Mouse (Mus musculus): Measurements from ENCODE around the gene Ranbp9. TPM values are rescaled to one million over a fixed set of nuclear protein-coding genes. Genes with fewer than 3 reads are reported as not detected.

The Ranbp9 gene
- 7.3 and 9.2 TPM in 2 replicates for polyA plus RNA-seq (2015; fragmentation: Nextera tagmentation; extraction: Ambion mirVana)

DNA sequence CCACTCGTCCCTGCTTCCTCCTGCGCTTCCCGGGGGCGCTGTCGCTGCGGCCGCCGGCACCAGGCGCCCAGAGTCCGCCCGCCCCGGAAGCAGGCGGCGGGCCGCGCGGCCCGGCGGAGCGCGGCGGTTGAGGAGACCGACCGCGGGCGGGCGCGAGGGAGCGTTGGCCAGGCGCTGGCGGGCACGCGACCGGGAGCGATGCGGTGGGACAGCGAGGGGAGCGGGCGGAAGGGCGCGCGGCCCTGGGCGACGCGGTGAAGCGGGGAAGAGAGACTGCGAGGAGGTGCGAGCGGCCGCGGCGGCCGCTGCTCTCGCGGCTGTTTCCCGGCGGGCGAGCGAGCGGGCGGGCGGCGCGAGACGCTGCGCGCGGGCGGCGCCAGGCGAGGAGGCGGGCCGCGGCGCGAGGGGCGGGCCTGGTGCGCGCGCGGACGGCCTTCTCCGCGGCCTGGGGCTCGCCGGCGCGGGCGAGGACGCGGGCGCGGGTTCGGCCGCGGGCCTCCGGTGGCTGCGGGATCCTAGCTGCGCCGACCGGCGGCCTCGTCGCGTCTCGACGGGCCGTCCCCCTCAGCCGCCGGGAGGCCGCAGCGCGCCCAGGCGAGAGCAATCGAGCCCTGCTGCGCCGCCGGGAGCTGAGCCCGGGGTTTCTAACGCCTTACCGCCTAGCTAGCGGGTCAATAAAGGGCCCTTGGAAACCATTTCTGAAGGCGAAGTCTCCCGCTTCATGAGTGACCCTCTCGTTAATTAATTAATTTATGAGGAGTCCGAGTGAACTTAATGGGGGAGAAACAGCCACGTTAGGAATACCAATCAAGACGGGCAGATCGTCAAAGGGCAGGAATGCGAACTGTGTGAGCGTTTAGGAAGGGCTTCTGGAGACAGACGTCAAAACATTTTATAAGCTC, at the start of gene Ranbp9:
TSS of gene Ranbp9 (minus strand) at position 326 of the 902 bp plus-strand sequence.

DNA sequence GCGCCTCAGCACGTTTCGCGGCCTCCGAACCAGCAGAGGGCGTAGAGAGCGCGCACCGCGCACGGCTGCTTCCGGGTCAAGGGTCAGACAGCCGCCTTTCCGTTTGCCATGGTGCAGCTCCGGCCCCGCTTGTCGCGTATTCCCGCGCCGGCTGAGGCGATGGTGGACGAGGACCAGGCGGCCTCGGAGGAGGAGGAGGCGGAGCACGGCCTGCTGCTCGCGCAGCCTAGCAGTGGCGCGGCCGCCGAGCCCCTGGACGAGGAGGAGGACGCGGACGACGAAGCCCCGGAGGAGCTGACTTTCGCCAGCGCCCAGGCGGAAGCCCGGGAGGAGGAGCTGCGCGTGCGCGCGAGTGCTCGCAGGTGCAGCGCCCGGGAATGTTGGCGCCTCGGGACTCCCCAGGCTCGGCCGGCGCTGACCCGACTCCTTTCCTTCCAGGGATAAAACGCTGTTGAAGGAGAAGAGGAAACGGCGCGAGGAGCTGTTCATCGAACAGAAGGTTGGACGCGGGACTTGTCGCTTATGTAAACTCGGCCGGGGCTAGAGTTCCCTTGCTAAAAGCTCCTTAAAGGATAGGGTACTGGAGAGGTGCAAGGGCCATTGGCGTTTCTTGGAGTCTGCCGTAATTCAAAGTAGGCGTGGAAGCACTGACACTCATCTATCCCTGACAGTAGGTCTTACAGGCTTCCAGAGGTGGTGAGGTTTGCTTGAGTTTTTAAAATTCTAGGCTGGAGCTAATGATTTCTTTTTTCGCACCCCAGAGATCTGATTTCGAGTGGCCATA, 82.6 kb downstream of the Ranbp9 start, which contains the start of gene Nol7:
TSS of gene Nol7 (plus strand) at position 94 of the 784 bp plus-strand sequence.

DNA sequence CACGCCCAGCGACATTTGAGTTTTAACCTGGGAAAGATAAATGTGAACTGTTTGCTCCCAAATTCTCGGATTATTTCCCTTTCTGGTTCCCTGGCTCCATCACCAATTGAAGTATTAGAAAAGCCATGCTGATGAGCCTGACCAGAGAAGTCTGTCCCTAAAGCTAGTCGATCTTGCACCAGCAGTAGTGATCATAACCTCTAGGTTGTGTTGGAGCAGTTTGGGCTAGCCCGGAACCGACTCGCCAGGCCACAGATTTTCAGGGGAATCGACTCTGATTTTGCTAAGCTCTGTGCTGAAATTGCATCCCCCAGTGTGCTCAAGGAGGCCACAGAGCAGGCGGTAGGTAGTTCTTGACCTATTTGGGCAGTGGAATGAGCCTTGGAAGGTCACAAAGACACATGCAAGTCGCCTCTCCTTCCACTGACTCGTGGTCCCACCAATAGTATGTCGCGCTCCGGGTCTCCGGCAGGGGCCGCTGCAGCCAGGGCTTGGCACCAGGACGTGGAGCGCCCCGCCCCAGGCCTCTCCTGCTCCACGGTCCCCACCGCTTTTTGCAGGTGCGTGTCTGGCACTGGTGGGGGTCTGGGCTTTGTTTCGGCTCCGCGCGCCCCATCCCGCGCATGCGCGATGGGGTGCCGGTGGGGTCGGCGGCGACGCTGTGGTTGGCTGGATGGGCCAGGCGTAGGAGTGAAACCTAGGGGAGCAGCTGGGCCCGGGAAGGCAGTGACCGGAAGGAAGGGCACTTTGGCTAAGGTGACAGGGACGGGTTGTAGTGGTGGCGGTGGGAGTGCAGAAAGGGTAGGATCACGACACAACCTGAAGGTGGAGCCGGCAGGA, 115.9 kb downstream of the Ranbp9 start, which contains the start of gene Sirt5:
TSS of gene Sirt5 (plus strand) at position 512 of the 840 bp plus-strand sequence.

Other genes starting within 250 kb of the Ranbp9 start
- 0.86 and 0.98 TPM in 2 replicates for gene Gfod1, start 177.1 kb downstream of the Ranbp9 start, polyA plus RNA-seq (2015; fragmentation: Nextera tagmentation; extraction: Ambion mirVana)
- gene Sirt5, start 115.8 kb downstream of the Ranbp9 start, polyA plus RNA-seq (2015; fragmentation: Nextera tagmentation; extraction: Ambion mirVana) = 15.5 and 30.7 TPM in 2 replicates
- gene Nol7, start 82.9 kb downstream of the Ranbp9 start, polyA plus RNA-seq (2015; fragmentation: Nextera tagmentation; extraction: Ambion mirVana) = 175 and 220 TPM in 2 replicates
- gene Mcur1, start 78.9 kb upstream of the Ranbp9 start, polyA plus RNA-seq (2015; fragmentation: Nextera tagmentation; extraction: Ambion mirVana) = 9.2 and 12.8 TPM in 2 replicates
- gene Rnf182, start 134.4 kb upstream of the Ranbp9 start, polyA plus RNA-seq (2015; fragmentation: Nextera tagmentation; extraction: Ambion mirVana) = 0.43 and 1.2 TPM in 2 replicates